Mouse (Mus musculus) embryonic facial prominence, embryonic 14.5 days (tissue): ENCODE measurements at regions not wholly inside any gene's neighbourhood (a gene's known extent, or its start where the extent isn't known, plus 50 kb on each side); places are given as distances from the start of the nearest gene placed in this dataset.

Source experiments
- ATAC-seq: fragments of 200-750 bp; cut with Nextera tagmentation; 2 replicates; pipeline ENCODE4 v1.8.0; 2017; ENCODE audit warnings: low read depth, moderate number of reproducible peaks, moderate TSS enrichment
- DNase-seq: peaks from one replicate; pipeline ENCODE4 v3.0.0-alpha.2; 2015; ENCODE audit warnings: low spot score
- H3K27ac ChIP-seq: fragments of 300-500 bp; sonication (generic); replicated peaks from 2 replicates; pipeline ENCODE4 v1.5.1; 2014; ENCODE audit warnings: low read depth, mild to moderate bottlenecking, low read length, moderate library complexity
- H3K27me3 ChIP-seq: fragments of 300-500 bp; sonication (generic); replicated peaks from 2 replicates; pipeline ENCODE4 v1.6.1; 2014; ENCODE audit warnings: low read length; ENCODE audit not compliant: control insufficient read depth, insufficient read depth
- H3K36me3 ChIP-seq: fragments of 300-500 bp; sonication (generic); 2 replicates; pipeline ENCODE4 v1.6.1; 2014; ENCODE audit warnings: low read length, mixed read lengths; ENCODE audit not compliant: control insufficient read depth, insufficient read depth
- H3K4me1 ChIP-seq: fragments of 300-500 bp; sonication (generic); 2 replicates; pipeline ENCODE4 v1.6.1; 2014; ENCODE audit warnings: antibody characterized with exemption, low read length; ENCODE audit not compliant: control insufficient read depth, insufficient read depth
- H3K4me2 ChIP-seq: fragments of 300-500 bp; sonication (generic); 2 replicates; pipeline ENCODE4 v1.6.1; 2014; ENCODE audit warnings: low read depth, mild to moderate bottlenecking, low read length, moderate library complexity, mixed read lengths
- H3K4me3 ChIP-seq: fragments of 300-500 bp; sonication (generic); 2 replicates; pipeline ENCODE4 v1.5.1; 2014; ENCODE audit warnings: low read depth, mild to moderate bottlenecking, low read length
- H3K9ac ChIP-seq: fragments of 300-500 bp; sonication (generic); 2 replicates; pipeline ENCODE4 v1.6.1; 2014; ENCODE audit warnings: low read depth, mild to moderate bottlenecking, low read length, moderate library complexity, mixed read lengths
- H3K9me3 ChIP-seq: fragments of 300-500 bp; sonication (generic); 2 replicates; pipeline ENCODE4 v1.6.1; 2016; ENCODE audit warnings: low read length; ENCODE audit not compliant: control insufficient read depth
- WGBS: fragments of 180-500 bp; shearing (Covaris S2); extraction: QIAGEN DNeasy Blood & Tissue Kit; methylation state at CpG from one replicate; pipeline ENCODE4 v1.1.7; 2014; 5-methylcytosine and 5-hydroxymethylcytosine counted together

DNA sequence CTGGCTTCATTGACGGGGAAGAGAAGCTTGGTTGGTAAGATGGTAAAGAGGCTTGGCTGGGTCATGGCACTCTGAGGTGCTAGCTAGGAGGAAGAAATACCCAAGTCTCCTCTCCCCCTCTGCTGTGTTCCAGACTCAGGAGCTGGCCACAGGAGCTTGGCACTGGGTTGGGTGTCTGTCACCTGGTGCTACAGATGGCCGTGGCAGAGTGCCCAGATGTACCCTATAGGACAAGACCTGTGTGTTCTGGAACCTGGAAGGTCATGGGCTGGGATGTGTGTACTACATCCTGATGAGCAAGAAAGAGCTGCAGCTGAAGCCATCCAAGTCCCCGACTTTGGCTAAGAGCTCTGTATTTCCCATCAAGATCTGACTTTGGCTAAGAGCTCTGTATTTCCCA lies 72.4 kb downstream of the Nupl2 start:
- Histone ChIP-seq H3K4me2 (no peak overlapping the region), H3K36me3 (no peaks in the 10 kb centered on the region), H3K4me1 (no peaks in the 10 kb centered on the region), H3K4me3 (no peak overlapping the region), H3K27me3 (no peaks in the 10 kb centered on the region), H3K27ac (no peak overlapping the region), H3K9ac (no peak overlapping the region), H3K9me3 (no peaks in the 10 kb centered on the region)
- no peak for ATAC-seq
- DNase-seq, result no peak
- WGBS, result 93% methylated on average over 3 of the region's 3 CpGs

- Histone ChIP-seq H3K9ac (no peak overlapping the region), H3K4me1 (no peaks in the 10 kb centered on the region), H3K27ac (no peak overlapping the region), H3K9me3 (no peaks in the 10 kb centered on the region), H3K36me3 (no peaks in the 10 kb centered on the region), H3K4me3 (no peak overlapping the region), H3K4me2 (no peak overlapping the region), H3K27me3 (no peaks in the 10 kb centered on the region)
- ATAC-seq (no peak), DNase-seq (no peak)
- 81% methylated on average over 2 of the region's 2 CpGs for WGBS
Observed at GRCm38 (mm10) chr5:24239006-24239405, 74.2 kb downstream of the Nupl2 start.

GRCm38 (mm10) chr5:24244211-24244610 lies 79.4 kb downstream of the Nupl2 start:
- no peak for DNase-seq
- Histone ChIP-seq H3K4me2 (no peak overlapping the region), H3K9me3 (no peaks in the 10 kb centered on the region), H3K4me1 (no peaks in the 10 kb centered on the region), H3K4me3 (no peak overlapping the region), H3K36me3 (no peaks in the 10 kb centered on the region), H3K27ac (no peak overlapping the region), H3K27me3 (no peaks in the 10 kb centered on the region), H3K9ac (no peak overlapping the region)
- WGBS, result 83% methylated on average over 6 of the region's 6 CpGs
- no peak for ATAC-seq

DNA sequence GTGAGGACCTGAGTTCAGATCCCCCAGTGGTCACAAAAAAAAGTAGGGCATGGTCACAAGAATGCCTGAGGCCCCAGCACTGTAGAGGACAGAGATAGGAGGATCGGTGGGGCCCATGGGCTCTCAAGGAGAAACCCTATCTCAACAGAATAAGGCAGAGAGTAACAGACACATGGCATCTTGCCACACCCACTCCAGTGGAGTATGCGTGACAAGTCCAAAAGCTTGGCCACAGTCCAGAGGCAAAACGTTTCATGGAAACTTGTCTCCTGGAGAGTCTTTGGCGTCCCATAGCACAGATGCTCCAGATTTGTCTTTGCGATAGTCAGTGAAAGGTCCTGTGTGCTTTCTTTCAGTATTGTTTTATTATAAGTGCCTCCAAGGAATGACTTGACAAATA lies 90.7 kb downstream of the Nupl2 start:
- ATAC-seq, result no peak
- Histone ChIP-seq H3K9ac (no peak overlapping the region), H3K4me1 (no peaks in the 10 kb centered on the region), H3K27ac (no peak overlapping the region), H3K27me3 (no peaks in the 10 kb centered on the region), H3K9me3 (no peaks in the 10 kb centered on the region), H3K4me3 (no peak overlapping the region), H3K36me3 (no peaks in the 10 kb centered on the region), H3K4me2 (no peak overlapping the region)
- no peak for DNase-seq
- 81% methylated on average over 5 of the region's 5 CpGs for WGBS

GRCm38 (mm10) chr5:24261098-24261497 lies 90.3 kb downstream of the Kcnh2 start:
- Histone ChIP-seq H3K27me3 (no peaks in the 10 kb centered on the region), H3K36me3 (no peaks in the 10 kb centered on the region), H3K4me3 (no peak overlapping the region), H3K9ac (no peak overlapping the region), H3K4me1 (no peaks in the 10 kb centered on the region), H3K4me2 (no peak overlapping the region), H3K9me3 (no peaks in the 10 kb centered on the region), H3K27ac (no peak overlapping the region)
- WGBS, result 13% methylated on average over 7 of the region's 7 CpGs
- peak; percentile 70 for DNase-seq
- ATAC-seq, result peak; percentile 82

DNA sequence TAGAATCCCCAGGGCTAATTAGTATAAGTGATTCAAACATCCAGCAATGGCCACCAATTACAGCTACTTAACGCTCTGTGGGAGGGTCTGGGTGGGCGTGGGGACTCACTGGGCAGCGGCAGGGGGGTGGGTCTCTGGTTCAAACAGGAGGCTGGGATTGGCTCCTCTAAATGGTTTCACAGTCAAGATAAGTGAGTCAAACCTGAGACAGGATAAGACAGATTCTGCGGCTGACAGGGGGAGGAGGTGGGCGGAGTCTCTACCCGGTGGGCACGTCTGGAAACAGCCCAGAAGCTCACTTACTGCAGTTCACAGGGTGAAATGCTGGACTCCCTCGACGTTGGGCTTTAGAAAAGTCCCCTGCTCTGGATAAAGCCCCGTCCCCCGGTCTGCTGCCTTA lies 89.3 kb downstream of the Kcnh2 start:
- Histone ChIP-seq H3K36me3 (no peaks in the 10 kb centered on the region), H3K4me2 (no peak overlapping the region), H3K27ac (no peak overlapping the region), H3K9me3 (no peaks in the 10 kb centered on the region), H3K4me1 (no peaks in the 10 kb centered on the region), H3K27me3 (no peaks in the 10 kb centered on the region), H3K9ac (no peak overlapping the region), H3K4me3 (no peak overlapping the region)
- no peak for ATAC-seq
- peak; percentile 13 for DNase-seq
- WGBS, result 4% methylated on average over 8 of the region's 11 CpGs

DNA sequence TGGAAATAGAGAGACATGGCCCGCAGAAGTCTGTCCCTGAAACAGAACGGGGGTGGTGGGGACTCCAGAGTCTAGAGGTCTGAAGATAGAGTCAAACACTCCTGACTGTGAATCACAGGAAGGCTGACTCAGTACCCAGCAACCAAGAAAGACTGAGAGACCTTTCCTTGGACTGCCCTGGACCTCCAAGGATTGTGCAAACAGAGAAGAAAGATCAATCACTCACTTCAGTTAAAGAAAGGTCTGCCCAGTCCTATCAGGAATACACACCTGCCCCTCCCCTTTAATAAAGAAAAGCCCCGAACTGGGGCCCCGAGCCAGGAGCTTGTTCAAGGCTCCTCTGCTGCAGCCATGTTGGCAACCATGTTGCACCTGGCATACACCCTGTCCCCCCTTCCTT lies 87.3 kb downstream of the Kcnh2 start:
- Histone ChIP-seq H3K9ac (no peak overlapping the region), H3K4me2 (no peak overlapping the region), H3K27me3 (no peaks in the 10 kb centered on the region), H3K36me3 (no peaks in the 10 kb centered on the region), H3K4me1 (no peaks in the 10 kb centered on the region), H3K27ac (no peak overlapping the region), H3K4me3 (no peak overlapping the region), H3K9me3 (no peaks in the 10 kb centered on the region)
- WGBS, result 83% methylated on average over 4 of the region's 4 CpGs
- DNase-seq (no peak), ATAC-seq (no peak)

- ATAC-seq, result no peak
- H3K27me3 ChIP-seq, result no peaks in the 10 kb centered on the region
- H3K36me3 ChIP-seq, result no peaks in the 10 kb centered on the region
- DNase-seq, result no peak
- no peak overlapping the region for H3K27ac ChIP-seq
- WGBS, result 85% methylated on average over 3 of the region's 3 CpGs
- H3K9ac ChIP-seq, result no peak overlapping the region
- no peaks in the 10 kb centered on the region for H3K9me3 ChIP-seq
- H3K4me3 ChIP-seq, result no peak overlapping the region
- no peaks in the 10 kb centered on the region for H3K4me1 ChIP-seq
- H3K4me2 ChIP-seq, result no peak overlapping the region
Observed at GRCm38 (mm10) chr5:24265431-24265830, 86.0 kb downstream of the Kcnh2 start.

DNA sequence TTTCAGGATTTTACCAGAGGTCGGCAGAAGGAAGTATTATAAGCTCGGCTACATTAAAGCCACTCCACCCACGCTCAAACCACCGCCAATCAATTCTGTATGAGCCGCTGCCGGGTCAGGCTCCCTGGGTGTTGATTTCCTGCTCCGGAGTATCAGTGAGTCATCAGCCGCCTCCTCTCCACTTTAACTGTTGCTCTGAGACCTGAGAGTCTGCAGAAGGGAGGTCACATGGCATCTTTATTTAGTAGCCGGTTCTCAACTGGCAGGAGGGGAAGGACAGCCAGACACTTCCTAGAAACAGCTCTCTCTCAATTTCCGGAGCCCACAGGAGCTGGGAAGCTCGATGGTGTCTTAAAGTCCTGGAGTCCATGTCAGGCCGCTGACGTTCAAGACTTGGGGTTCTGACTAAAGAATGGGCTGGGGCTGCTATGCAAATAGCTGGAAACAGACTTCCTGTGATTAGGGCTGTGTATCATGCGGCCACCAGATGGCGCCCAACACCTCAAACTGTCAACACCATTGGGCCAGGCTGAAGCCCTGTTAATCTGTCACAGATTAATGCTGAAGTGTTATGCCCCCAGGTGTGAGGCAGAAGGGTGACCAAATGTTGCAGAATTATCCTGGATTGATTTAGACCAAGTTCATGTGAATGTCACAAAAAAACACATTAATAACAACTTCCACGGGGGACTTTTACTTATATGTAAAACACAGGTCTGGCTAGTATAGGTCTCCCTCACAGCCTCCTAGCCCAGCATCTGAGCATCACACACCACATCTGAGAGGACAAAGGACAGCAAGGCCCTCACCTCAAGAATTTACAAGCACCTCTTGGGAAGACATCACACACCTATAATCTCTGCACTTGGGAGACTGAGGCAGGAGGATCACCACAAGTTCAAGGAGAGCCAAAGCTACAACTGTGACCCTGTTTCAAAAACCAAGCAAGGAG lies 84.8 kb downstream of the Kcnh2 start:
- 10% methylated on average over 16 of the region's 16 CpGs for WGBS
- Histone ChIP-seq H3K4me1 (no peaks in the 10 kb centered on the region), H3K27me3 (no peaks in the 10 kb centered on the region), H3K36me3 (no peaks in the 10 kb centered on the region), H3K9ac (no peak overlapping the region), H3K27ac (no peak overlapping the region), H3K4me3 (peak overlapping the region; percentile 1; the same call in 1 of the 2 replicates), H3K4me2 (peak overlapping the region; percentile 42), H3K9me3 (no peaks in the 10 kb centered on the region)
- ATAC-seq (peak; percentile 86), DNase-seq (peak; percentile 87)
